11 mouse cellular contexts compared by ENCODE assay signal in genomic region chr1:186413064-186413885, GRCm38 (mm10).
DNase-seq lines count a peak whose midpoint lies in the region; ATAC-seq lines count a peak whose summit lies in the region.
"Had no signal": no experiment of that assay in that cellular context is flagged by ENCODE, and none has a peak within 500 bp of the region (broad histone marks: within the 10 kb centered on the region; RNA-seq: fewer than 3 reads in every experiment).

No protein-coding gene starts in this region.

- no peak overlapping the region for H3K4me3 ChIP-seq in embryonic facial prominence, embryonic 11.5 days (ENCODE audit: low read depth, low read length)
- H3K4me3 ChIP-seq in embryonic facial prominence, embryonic 10.5 days = no peak overlapping the region
- H3K4me3 ChIP-seq in limb, embryonic 10.5 days = no peak overlapping the region
- H3K4me3 ChIP-seq: myocyte had no signal

- intact Hi-C loops in left cerebral cortex, postnatal 10 days (cut with DNase I) = no loop called here

- peak overlapping the region; percentile 10; the same call in 1 of the 2 replicates for H3K27ac ChIP-seq in embryonic facial prominence, embryonic 11.5 days (replicated peaks; ENCODE audit: low read depth, low read length)
- H3K27ac ChIP-seq in embryonic facial prominence, embryonic 10.5 days (replicated peaks) = no peak overlapping the region; the same call in none of the 2 replicates
- peak overlapping the region; percentile 53; the same call in 1 of the 2 replicates for H3K27ac ChIP-seq in limb, embryonic 10.5 days
- H3K27ac ChIP-seq: liver, embryonic 14.5 days had no signal

- DNase-seq in embryonic facial prominence, embryonic 11.5 days (ENCODE audit: low spot score) = peak; percentile 30
- DNase-seq in embryonic facial prominence, embryonic 10.5 days (ENCODE audit: low spot score) = no peak
- DNase-seq in left cerebral cortex, adult 18-20 months (ENCODE audit: low spot score in 2 of 2) = peak; percentile 23 to 36
- DNase-seq in left cerebral cortex, postnatal 10 days (ENCODE audit: extremely low spot score in 1 of 2, low spot score in 2 of 2) = no peak
- DNase-seq in gastrocnemius, postnatal 25 days = peak; percentile 31
- DNase-seq in limb, embryonic 10.5 days (ENCODE audit: low spot score) = no peak
- DNase-seq in ovary, postnatal 10 days (ENCODE audit: low spot score) = no peak
- no peak for DNase-seq in natural killer cell, adult 2 months (ENCODE audit: low spot score in 2 of 2)

- no peak overlapping the region for H3K9ac ChIP-seq in embryonic facial prominence, embryonic 11.5 days (replicated peaks; ENCODE audit: low read length)
- H3K9ac ChIP-seq: liver, embryonic 14.5 days had no signal

- ATAC-seq in embryonic facial prominence, embryonic 11.5 days (replicated peaks; ENCODE audit: insufficient number of reproducible peaks, low FRiP score, low TSS enrichment, low read depth) = no peak
- ATAC-seq: hindbrain, embryonic 16.5 days had no signal

- H3K4me1 ChIP-seq in embryonic facial prominence, embryonic 11.5 days (ENCODE audit: control insufficient read depth, insufficient read depth, low read length) = no peaks in the 10 kb centered on the region; the same call in 1 of the 2 replicates
- peaks cover 29% of the 10 kb centered on the region for H3K4me1 ChIP-seq in embryonic facial prominence, embryonic 10.5 days
- peaks cover 28% of the 10 kb centered on the region for H3K4me1 ChIP-seq in limb, embryonic 10.5 days

- H3K27me3 ChIP-seq in embryonic facial prominence, embryonic 11.5 days (ENCODE audit: control insufficient read depth, insufficient read depth, low read length) = no peaks in the 10 kb centered on the region
- H3K27me3 ChIP-seq in embryonic facial prominence, embryonic 10.5 days (replicated peaks; ENCODE audit: low read depth, poor library complexity, severe bottlenecking) = no peaks in the 10 kb centered on the region
- H3K27me3 ChIP-seq in limb, embryonic 10.5 days (ENCODE audit: low read depth, poor library complexity, severe bottlenecking) = no peaks in the 10 kb centered on the region

- no peak overlapping the region for H3K4me2 ChIP-seq in embryonic facial prominence, embryonic 11.5 days (ENCODE audit: low read depth, low read length)

- H3K9me3 ChIP-seq in embryonic facial prominence, embryonic 11.5 days (replicated peaks; ENCODE audit: control insufficient read depth, low read length) = no peaks in the 10 kb centered on the region
- no peaks in the 10 kb centered on the region for H3K9me3 ChIP-seq in embryonic facial prominence, embryonic 10.5 days
- H3K9me3 ChIP-seq in limb, embryonic 10.5 days (replicated peaks) = no peaks in the 10 kb centered on the region

- H3K36me3 ChIP-seq in embryonic facial prominence, embryonic 11.5 days (replicated peaks; ENCODE audit: control insufficient read depth, insufficient read depth, low read depth, low read length) = no peaks in the 10 kb centered on the region
- no peaks in the 10 kb centered on the region for H3K36me3 ChIP-seq in embryonic facial prominence, embryonic 10.5 days (replicated peaks)
- H3K36me3 ChIP-seq in limb, embryonic 10.5 days = no peaks in the 10 kb centered on the region

- 57% methylated on average over 21 of the region's 21 CpGs for WGBS in embryonic facial prominence, embryonic 11.5 days
- WGBS in embryonic facial prominence, embryonic 10.5 days = 72% methylated on average over 21 of the region's 21 CpGs
- WGBS in limb, embryonic 10.5 days = 88% methylated on average over 21 of the region's 21 CpGs

Comparison
In these comparisons a context has a peak if more than half of its experiments do, and no peak if none do; other contexts are left out.
1. DNase-seq: peak in embryonic facial prominence, embryonic 11.5 days (single experiment), left cerebral cortex, adult 18-20 months (2 of 2) and gastrocnemius, postnatal 25 days (single experiment); none in embryonic facial prominence, embryonic 10.5 days (single experiment), left cerebral cortex, postnatal 10 days (0 of 2), limb, embryonic 10.5 days (single experiment), ovary, postnatal 10 days (single experiment) and natural killer cell, adult 2 months (0 of 2).